Mouse (Mus musculus) forebrain, embryonic 11.5 days (tissue): ENCODE data around the gene Aoc3. TPM values are rescaled to one million over a fixed set of nuclear protein-coding genes. Genes with fewer than 3 reads are reported as not detected.

Experiments
- ATAC-seq: fragments of 200-750 bp; cut with Nextera tagmentation; replicated peaks from 2 replicates; pipeline ENCODE4 v1.8.0; 2017; ENCODE audit warnings: moderate TSS enrichment; ENCODE audit not compliant: low FRiP score
- DNase-seq: peaks from one replicate; pipeline ENCODE4 v3.0.0-alpha.2; 2017; ENCODE audit warnings: low spot score
- H3K27ac ChIP-seq: fragments of 300-500 bp; sonication (generic); 2 replicates; pipeline ENCODE4 v1.5.1; 2014; ENCODE audit warnings: low read depth, low read length
- H3K27me3 ChIP-seq: fragments of 300-500 bp; sonication (generic); 2 replicates; pipeline ENCODE4 v1.6.1; 2014; ENCODE audit warnings: mild to moderate bottlenecking, low read length, mixed read lengths; ENCODE audit not compliant: control insufficient read depth, insufficient read depth
- H3K36me3 ChIP-seq: fragments of 300-500 bp; sonication (generic); 2 replicates; pipeline ENCODE4 v1.6.1; 2014; ENCODE audit warnings: mild to moderate bottlenecking, low read length, moderate library complexity, mixed read lengths; ENCODE audit not compliant: control insufficient read depth, insufficient read depth
- H3K4me1 ChIP-seq: fragments of 300-500 bp; sonication (generic); replicated peaks from 2 replicates; pipeline ENCODE4 v1.6.1; 2014; ENCODE audit warnings: low read length, mixed read lengths; ENCODE audit not compliant: control insufficient read depth, insufficient read depth
- H3K4me2 ChIP-seq: fragments of 300-500 bp; sonication (generic); 2 replicates; pipeline ENCODE4 v1.6.1; 2014; ENCODE audit warnings: low read depth, mild to moderate bottlenecking, low read length, moderate library complexity, mixed read lengths; ENCODE audit not compliant: severe bottlenecking
- H3K4me3 ChIP-seq: fragments of 300-500 bp; sonication (generic); 2 replicates; pipeline ENCODE4 v1.5.1; 2014; ENCODE audit warnings: low read depth, low read length
- H3K9ac ChIP-seq: fragments of 300-500 bp; sonication (generic); 2 replicates; pipeline ENCODE4 v1.6.1; 2014; ENCODE audit warnings: low read length
- H3K9me3 ChIP-seq: fragments of 300-500 bp; sonication (generic); 2 replicates; pipeline ENCODE4 v1.6.1; 2016; ENCODE audit warnings: low read length, mixed read lengths; ENCODE audit not compliant: control insufficient read depth
- WGBS: fragments of 180-500 bp; shearing (Covaris S2); extraction: QIAGEN DNeasy Blood & Tissue Kit; methylation state at CpG from one replicate; pipeline ENCODE4 v1.1.7; 2014; 5-methylcytosine and 5-hydroxymethylcytosine counted together
- polyA plus RNA-seq: library from polyadenylated mRNA; unstranded; fragments of >200 nt; fragmentation: Nextera tagmentation; extraction: Ambion mirVana; gene quantifications from 2 replicates; pipeline ENCODE4 v1.2.1, GENCODE M21; 2014

Aoc3 gene
- polyA plus RNA-seq = not detected in 2 replicates

DNA sequence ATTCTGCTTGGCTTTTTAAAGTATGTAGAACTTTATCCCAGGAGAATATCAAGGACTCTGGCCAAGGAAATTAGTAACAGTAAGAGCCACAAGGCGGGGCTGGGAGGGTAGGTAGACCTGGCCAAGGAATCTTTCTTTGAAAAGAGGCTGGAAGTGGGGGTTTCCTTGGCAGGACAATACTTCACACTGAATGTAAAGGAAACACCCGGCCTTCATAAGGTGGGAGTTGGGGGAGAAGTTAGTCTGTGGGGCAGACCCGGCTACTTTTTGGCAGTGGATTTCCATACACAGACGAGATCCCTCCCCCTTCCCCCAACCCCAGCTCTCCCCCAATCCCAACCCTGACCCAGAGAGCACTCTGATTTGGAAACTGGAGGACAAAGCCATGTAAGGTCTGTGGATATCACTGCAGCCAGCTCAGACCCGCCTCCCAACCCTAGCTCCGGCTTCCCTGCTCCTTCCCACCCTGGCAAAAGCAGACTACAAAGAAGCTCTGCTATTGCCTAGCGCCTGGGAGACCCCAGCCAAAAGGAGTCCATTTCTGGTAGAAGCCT, at the start of gene Aoc3:
Gene Aoc3, plus strand, starts transcription at position 235 of the 554 bp plus-strand sequence.
- Histone ChIP-seq H3K27ac (no peak within 1 kb of the TSS), H3K9me3 (no peaks in the 10 kb centered on the region), H3K4me3 (no peak within 1 kb of the TSS), H3K4me1 (0 out of 2 replicates have a peak, but pooled peaks cover 2% of the 10 kb centered on the region), H3K36me3 (no peaks in the 10 kb centered on the region), H3K27me3 (no peaks in the 10 kb centered on the region), H3K4me2 (no peak within 1 kb of the TSS), H3K9ac (no peak within 1 kb of the TSS)
- no peak for ATAC-seq
- WGBS = 77% methylated on average over 7 of the region's 7 CpGs
- DNase-seq = no peak

DNA sequence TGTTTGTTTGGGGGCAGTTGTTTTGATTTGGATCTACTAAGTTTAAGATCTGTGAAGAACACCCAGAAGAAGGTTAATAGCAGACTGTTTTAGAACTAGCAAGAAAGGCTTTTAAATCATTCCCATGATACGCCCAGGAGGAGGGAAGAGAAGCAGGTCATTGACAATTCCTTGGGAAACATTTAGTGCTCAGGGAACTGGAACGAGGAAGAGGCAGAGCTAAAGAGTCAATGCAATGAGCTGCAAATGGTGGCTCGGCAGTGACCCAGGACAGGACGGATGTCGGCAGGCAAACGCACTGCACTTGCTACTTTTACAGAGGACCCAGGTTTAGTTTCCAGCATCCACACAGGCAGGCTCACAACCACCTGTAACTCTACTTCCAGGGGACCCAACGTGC, 49.6 kb upstream of the Aoc3 start:
- Histone ChIP-seq H3K4me1 (peaks cover 11% of the 10 kb centered on the region), H3K27ac (no peak overlapping the region), H3K27me3 (peaks cover 5% of the 10 kb centered on the region; the same call in 1 of the 2 replicates), H3K4me3 (no peak overlapping the region), H3K4me2 (no peak overlapping the region), H3K36me3 (no peaks in the 10 kb centered on the region; the same call in 1 of the 2 replicates), H3K9me3 (no peaks in the 10 kb centered on the region), H3K9ac (no peak overlapping the region)
- 53% methylated on average over 7 of the region's 7 CpGs for WGBS
- DNase-seq (no peak), ATAC-seq (no peak)

DNA sequence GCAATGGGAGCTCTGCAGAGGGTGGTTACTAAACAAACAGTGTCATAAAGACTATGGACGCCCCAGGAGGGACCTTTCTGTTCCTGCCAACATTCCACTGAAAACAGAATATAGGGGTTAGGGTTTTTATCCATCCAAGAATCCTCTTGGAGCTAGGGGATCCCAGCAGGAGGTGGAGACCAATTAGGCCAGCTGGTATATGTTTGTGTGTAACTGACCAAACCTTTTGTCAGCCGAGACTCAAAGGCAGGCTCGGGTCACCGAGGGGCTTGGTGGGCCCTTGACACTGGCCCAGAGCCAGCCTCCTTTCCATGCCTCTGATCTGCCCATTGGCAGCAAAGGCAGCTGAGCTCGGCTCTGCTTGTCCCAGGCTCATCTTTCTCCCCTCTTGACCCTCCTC, 47.5 kb upstream of the Aoc3 start:
- no peaks in the 10 kb centered on the region for H3K9me3 ChIP-seq
- no peak overlapping the region for H3K9ac ChIP-seq
- H3K36me3 ChIP-seq = peaks cover 3% of the 10 kb centered on the region; the same call in 1 of the 2 replicates
- DNase-seq = peak; percentile 55
- H3K4me3 ChIP-seq = no peak overlapping the region
- H3K4me2 ChIP-seq = no peak overlapping the region
- H3K27me3 ChIP-seq = peaks cover 5% of the 10 kb centered on the region; the same call in 1 of the 2 replicates
- ATAC-seq = no peak
- H3K4me1 ChIP-seq = peaks cover 3% of the 10 kb centered on the region
- WGBS = 14% methylated on average over 5 of the region's 5 CpGs
- no peak overlapping the region for H3K27ac ChIP-seq

DNA sequence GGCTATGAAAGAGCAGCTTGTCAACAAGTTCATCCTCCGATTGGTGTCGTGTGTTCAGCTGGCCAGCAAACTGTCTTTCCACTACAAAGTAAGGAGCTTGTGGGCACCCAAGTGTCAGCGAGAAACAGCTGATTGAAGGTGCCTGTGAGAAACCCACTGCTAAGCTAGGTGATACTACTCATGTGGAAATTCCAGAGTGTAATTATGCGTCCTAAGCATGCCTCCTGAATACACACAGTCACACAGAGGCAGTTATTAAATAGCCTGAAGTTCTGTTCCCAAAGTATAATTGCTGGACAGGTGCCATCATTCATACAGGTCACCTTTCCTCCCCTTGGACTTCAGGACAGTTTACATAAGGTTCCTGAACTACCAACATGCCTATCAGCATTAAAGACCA, 46.6 kb upstream of the Aoc3 start:
- H3K9me3 ChIP-seq = no peaks in the 10 kb centered on the region
- H3K9ac ChIP-seq = no peak overlapping the region
- no peak for ATAC-seq
- no peak overlapping the region for H3K4me3 ChIP-seq
- no peak overlapping the region for H3K4me2 ChIP-seq
- H3K27ac ChIP-seq = no peak overlapping the region
- WGBS = 75% methylated on average over 4 of the region's 4 CpGs
- DNase-seq = no peak
- peaks cover 2% of the 10 kb centered on the region; the same call in 1 of the 2 replicates for H3K4me1 ChIP-seq
- peaks cover 5% of the 10 kb centered on the region; the same call in 1 of the 2 replicates for H3K27me3 ChIP-seq
- peaks cover 3% of the 10 kb centered on the region; the same call in 1 of the 2 replicates for H3K36me3 ChIP-seq

DNA sequence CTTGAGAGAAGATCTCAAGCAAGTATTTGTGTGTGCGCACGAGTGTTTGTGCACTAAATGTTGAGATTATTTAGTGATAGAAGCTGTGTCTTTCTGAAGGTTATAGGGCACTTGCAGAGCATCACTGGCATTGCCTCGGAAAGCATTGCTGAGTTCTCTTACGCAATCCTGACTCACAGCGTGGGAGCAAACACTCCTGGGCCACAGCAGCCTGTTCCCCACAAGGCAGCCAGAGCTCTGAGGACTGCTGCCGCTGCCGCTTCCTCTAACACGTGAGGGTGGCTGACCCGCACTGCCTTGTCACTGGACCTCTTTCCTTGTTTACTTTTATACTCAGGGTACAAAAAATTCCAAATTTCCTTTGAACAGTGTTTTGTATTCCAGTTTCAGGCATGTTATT, 43.1 kb upstream of the Aoc3 start:
- Histone ChIP-seq H3K9me3 (no peaks in the 10 kb centered on the region), H3K4me3 (no peak overlapping the region), H3K27ac (no peak overlapping the region), H3K27me3 (0 out of 2 replicates have a peak, but pooled peaks cover under 1% of the 10 kb centered on the region), H3K4me2 (no peak overlapping the region), H3K36me3 (peaks cover 8% of the 10 kb centered on the region; the same call in 1 of the 2 replicates), H3K9ac (no peak overlapping the region), H3K4me1 (0 out of 2 replicates have a peak, but pooled peaks cover 2% of the 10 kb centered on the region)
- WGBS = 90% methylated on average over 9 of the region's 9 CpGs
- no peak for ATAC-seq
- no peak for DNase-seq

DNA sequence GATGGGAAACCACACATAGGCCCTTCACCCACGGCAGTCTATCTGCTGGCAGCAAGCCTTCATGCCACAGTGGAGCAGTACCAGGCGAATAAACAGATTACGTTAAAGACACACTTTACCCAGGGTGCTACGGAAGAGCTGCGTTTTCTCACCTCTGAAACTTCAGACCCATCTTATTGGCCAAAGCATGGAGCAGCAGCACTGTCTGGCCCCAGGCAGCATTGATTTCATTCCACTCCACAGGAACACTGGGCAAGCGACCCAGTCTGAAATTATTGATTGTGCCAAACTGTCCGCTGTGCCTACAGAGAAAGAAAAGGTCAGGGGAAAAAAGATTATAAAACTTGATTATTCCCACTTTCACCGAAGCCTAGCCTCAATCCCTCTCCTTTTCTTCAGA, 39.2 kb upstream of the Aoc3 start:
- Histone ChIP-seq H3K4me1 (no peaks in the 10 kb centered on the region), H3K36me3 (peaks cover 8% of the 10 kb centered on the region), H3K4me3 (no peak overlapping the region), H3K27me3 (no peaks in the 10 kb centered on the region), H3K4me2 (no peak overlapping the region), H3K9ac (no peak overlapping the region), H3K27ac (no peak overlapping the region), H3K9me3 (no peaks in the 10 kb centered on the region)
- ATAC-seq (no peak), DNase-seq (no peak)
- 93% methylated on average over 8 of the region's 8 CpGs for WGBS

DNA sequence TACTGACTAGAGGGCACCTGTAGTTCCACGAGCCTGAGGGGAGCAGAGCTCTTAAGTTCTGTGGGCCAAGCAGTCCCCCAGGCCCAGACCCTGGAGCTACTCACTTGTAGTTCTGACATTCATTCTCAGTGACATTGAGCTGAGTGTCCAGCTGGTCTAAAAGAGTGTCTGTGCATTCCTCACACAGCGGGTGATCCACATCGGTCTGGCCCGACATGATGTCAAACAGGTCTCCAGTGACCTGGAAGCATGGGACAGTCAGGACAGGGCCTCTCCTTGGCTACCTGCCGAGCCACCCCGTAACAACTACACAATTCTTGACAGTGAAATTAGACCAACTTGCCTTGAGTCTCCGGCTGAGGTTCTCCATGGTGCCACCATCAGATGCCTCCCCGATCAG, 35.2 kb upstream of the Aoc3 start:
- H3K4me3 ChIP-seq = no peak overlapping the region
- H3K4me1 ChIP-seq = no peaks in the 10 kb centered on the region
- peaks cover 2% of the 10 kb centered on the region for H3K36me3 ChIP-seq
- no peak overlapping the region for H3K27ac ChIP-seq
- no peak for DNase-seq
- no peak overlapping the region for H3K4me2 ChIP-seq
- H3K27me3 ChIP-seq = no peaks in the 10 kb centered on the region
- ATAC-seq = no peak
- no peak overlapping the region for H3K9ac ChIP-seq
- WGBS = 89% methylated on average over 8 of the region's 8 CpGs
- no peaks in the 10 kb centered on the region for H3K9me3 ChIP-seq

DNA sequence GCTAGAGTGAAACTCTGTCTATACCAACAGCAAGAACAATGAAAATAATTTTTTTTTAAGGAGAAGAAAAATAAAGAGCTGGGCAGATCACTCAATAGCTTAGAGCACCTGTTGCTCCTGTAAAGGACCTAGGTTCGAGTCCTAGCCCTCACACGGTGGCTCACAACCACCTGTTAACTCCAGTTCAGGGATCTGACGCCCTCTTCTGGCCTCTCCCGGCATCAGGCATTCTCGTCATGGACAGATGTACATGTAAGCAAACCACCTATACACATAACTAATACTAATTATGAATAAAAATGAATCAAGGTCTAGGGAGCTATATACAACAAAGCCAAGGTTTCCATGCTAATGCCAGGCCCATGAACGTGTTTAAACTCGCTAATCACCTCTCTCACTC, 29.5 kb upstream of the Aoc3 start:
- Histone ChIP-seq H3K4me1 (peaks cover 8% of the 10 kb centered on the region), H3K27me3 (no peaks in the 10 kb centered on the region), H3K27ac (no peak overlapping the region), H3K9ac (no peak overlapping the region), H3K4me2 (peak overlapping the region; percentile 99), H3K9me3 (no peaks in the 10 kb centered on the region), H3K4me3 (no peak overlapping the region; the same call in 1 of the 2 replicates), H3K36me3 (no peaks in the 10 kb centered on the region)
- 65% methylated on average over 7 of the region's 7 CpGs for WGBS
- ATAC-seq = no peak
- DNase-seq = no peak
